Mouse (Mus musculus) stomach, embryonic 16.5 days (tissue): ENCODE measurements at regions not wholly inside any gene's neighbourhood (a gene's known extent, or its start where the extent isn't known, plus 50 kb on each side); places are given as distances from the start of the nearest gene placed in this dataset.

ENCODE experiments used
- ATAC-seq: fragments of 200-750 bp; cut with Nextera tagmentation; 2 replicates; pipeline ENCODE4 v1.8.0; 2017; ENCODE audit warnings: moderate number of reproducible peaks, moderate TSS enrichment; ENCODE audit not compliant: insufficient read depth, low FRiP score
- H3K27ac ChIP-seq: fragments of 300-500 bp; sonication (generic); 2 replicates; pipeline ENCODE4 v1.5.1; 2014; ENCODE audit warnings: low read length
- H3K27me3 ChIP-seq: fragments of 300-500 bp; sonication (generic); 2 replicates; pipeline ENCODE4 v1.6.1; 2014; ENCODE audit warnings: low read length, control low read depth, mixed read lengths; ENCODE audit not compliant: control insufficient read depth, insufficient read depth
- H3K36me3 ChIP-seq: fragments of 300-500 bp; sonication (generic); 2 replicates; pipeline ENCODE4 v1.6.1; 2014; ENCODE audit warnings: low read length; ENCODE audit not compliant: control insufficient read depth, insufficient read depth
- H3K4me1 ChIP-seq: fragments of 300-500 bp; sonication (generic); 2 replicates; pipeline ENCODE4 v1.6.1; 2014; ENCODE audit warnings: low read length, control low read depth, mixed read lengths; ENCODE audit not compliant: control insufficient read depth, insufficient read depth
- H3K4me2 ChIP-seq: fragments of 300-500 bp; sonication (generic); 2 replicates; pipeline ENCODE4 v1.6.1; 2014; ENCODE audit warnings: low read depth, low read length, mixed read lengths
- H3K4me3 ChIP-seq: fragments of 300-500 bp; sonication (generic); replicated peaks from 2 replicates; pipeline ENCODE4 v1.5.1; 2014; ENCODE audit warnings: mild to moderate bottlenecking, low read length
- H3K9ac ChIP-seq: fragments of 300-500 bp; sonication (generic); 2 replicates; pipeline ENCODE4 v1.6.1; 2014; ENCODE audit warnings: low read length
- H3K9me3 ChIP-seq: fragments of 300-500 bp; sonication (generic); replicated peaks from 2 replicates; pipeline ENCODE4 v1.6.1; 2016; ENCODE audit warnings: low read length, control low read depth; ENCODE audit not compliant: control insufficient read depth
- WGBS: fragments of 180-500 bp; shearing (Covaris S2); extraction: QIAGEN DNeasy Blood & Tissue Kit; methylation state at CpG from one replicate; pipeline ENCODE4 v1.1.7; 2014; 5-methylcytosine and 5-hydroxymethylcytosine counted together

GRCm38 (mm10) chr4:114712005-114712665, 109.4 kb upstream of the Gm12830 start:
- Histone ChIP-seq H3K27ac (no peak overlapping the region), H3K36me3 (no peaks in the 10 kb centered on the region), H3K9me3 (no peaks in the 10 kb centered on the region), H3K4me2 (no peak overlapping the region), H3K27me3 (no peaks in the 10 kb centered on the region), H3K4me3 (no peak overlapping the region), H3K9ac (no peak overlapping the region), H3K4me1 (0 out of 2 replicates have a peak, but pooled peaks cover 4% of the 10 kb centered on the region)
- 24% methylated on average over 7 of the region's 7 CpGs for WGBS
- no peak for ATAC-seq

GRCm38 (mm10) chr4:114712921-114713527, 108.5 kb upstream of the Gm12830 start:
- Histone ChIP-seq H3K9ac (no peak overlapping the region), H3K27ac (no peak overlapping the region), H3K4me1 (0 out of 2 replicates have a peak, but pooled peaks cover 4% of the 10 kb centered on the region), H3K4me2 (no peak overlapping the region), H3K36me3 (no peaks in the 10 kb centered on the region), H3K9me3 (peaks cover 4% of the 10 kb centered on the region; the same call in 1 of the 2 replicates), H3K27me3 (no peaks in the 10 kb centered on the region), H3K4me3 (no peak overlapping the region)
- WGBS = 49% methylated on average over 4 of the region's 4 CpGs
- ATAC-seq = no peak

DNA sequence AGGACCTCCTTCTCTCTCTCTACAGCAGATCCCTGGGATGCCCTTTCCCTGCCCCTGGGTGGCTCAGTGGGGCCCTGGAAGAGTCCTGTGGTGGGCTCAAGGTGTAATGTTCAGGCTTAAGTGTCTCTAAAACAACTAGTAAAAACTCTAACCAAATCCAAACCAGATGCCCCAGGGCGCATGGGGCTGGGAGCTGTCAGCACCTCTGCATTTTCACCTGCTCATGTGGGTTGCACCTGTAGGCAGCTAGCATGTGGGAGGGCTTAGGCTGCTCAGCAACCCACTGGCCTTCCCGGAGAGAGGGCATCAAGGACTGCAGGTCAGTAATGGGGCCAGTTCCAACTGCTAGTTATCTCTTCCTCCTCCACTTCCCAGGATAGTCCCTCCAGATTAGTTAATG, 104.8 kb upstream of the Gm12830 start:
- no peaks in the 10 kb centered on the region for H3K27me3 ChIP-seq
- WGBS = 79% methylated on average over 2 of the region's 2 CpGs
- H3K4me2 ChIP-seq = no peak overlapping the region
- peaks cover 5% of the 10 kb centered on the region; the same call in 1 of the 2 replicates for H3K9me3 ChIP-seq
- H3K27ac ChIP-seq = no peak overlapping the region
- no peaks in the 10 kb centered on the region for H3K36me3 ChIP-seq
- H3K9ac ChIP-seq = no peak overlapping the region
- no peak for ATAC-seq
- H3K4me1 ChIP-seq = 0 out of 2 replicates have a peak, but pooled peaks cover 4% of the 10 kb centered on the region
- H3K4me3 ChIP-seq = no peak overlapping the region

- no peak for ATAC-seq
- Histone ChIP-seq H3K36me3 (no peaks in the 10 kb centered on the region), H3K4me1 (no peaks in the 10 kb centered on the region), H3K9ac (no peak overlapping the region), H3K9me3 (peaks cover 5% of the 10 kb centered on the region; the same call in 1 of the 2 replicates), H3K27ac (no peak overlapping the region), H3K4me2 (no peak overlapping the region), H3K4me3 (no peak overlapping the region), H3K27me3 (no peaks in the 10 kb centered on the region)
- 58% methylated on average over 3 of the region's 3 CpGs for WGBS
Measured at GRCm38 (mm10) chr4:114720696-114721095, 100.8 kb upstream of the Gm12830 start.

GRCm38 (mm10) chr4:114721386-114721785, 100.1 kb upstream of the Gm12830 start:
- WGBS = 45% methylated on average over 2 of the region's 2 CpGs
- H3K27ac ChIP-seq = no peak overlapping the region

DNA sequence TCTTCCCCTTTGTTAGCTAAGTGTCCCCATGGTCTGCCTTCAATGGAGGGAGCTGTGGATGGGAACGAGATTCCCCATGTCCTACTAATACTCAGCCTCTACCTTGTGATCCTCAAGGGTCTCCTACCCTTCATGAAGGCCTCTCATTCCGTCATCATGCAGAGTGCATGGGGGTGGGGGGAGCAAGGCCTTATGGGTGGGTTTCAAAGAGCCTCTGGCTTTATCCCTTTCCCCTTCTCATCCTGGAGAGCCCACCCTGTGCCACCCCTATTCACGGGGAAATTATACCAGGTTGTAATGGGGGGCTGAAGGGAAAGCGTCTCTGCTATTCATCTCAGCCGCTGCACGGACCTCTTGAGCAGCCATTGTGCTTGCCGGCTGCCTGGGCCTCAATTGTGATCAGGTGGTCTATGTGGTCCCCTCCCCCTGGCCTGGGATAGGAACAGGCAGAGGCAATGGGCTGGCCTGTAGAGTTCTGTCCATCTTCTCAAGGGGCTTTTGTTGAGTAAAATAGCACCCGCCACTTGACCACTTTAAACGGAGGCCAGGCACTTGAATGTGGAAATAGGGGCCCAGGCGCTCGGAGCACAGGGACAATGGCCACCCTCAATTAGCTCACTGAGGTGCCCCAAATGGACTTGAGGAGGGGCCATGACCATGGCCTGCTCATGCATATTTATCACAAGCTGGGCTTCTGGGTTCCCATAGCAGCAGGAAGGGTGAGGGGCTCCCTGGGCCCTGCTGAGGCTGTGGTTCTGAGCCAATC, 93.1 kb upstream of the Gm12830 start:
- WGBS = 84% methylated on average over 11 of the region's 11 CpGs
- no peak overlapping the region for H3K9ac ChIP-seq
- no peak overlapping the region for H3K27ac ChIP-seq
- ATAC-seq = no peak
- H3K9me3 ChIP-seq = no peaks in the 10 kb centered on the region
- no peaks in the 10 kb centered on the region for H3K36me3 ChIP-seq
- H3K4me3 ChIP-seq = no peak overlapping the region
- H3K4me2 ChIP-seq = no peak overlapping the region
- no peaks in the 10 kb centered on the region for H3K27me3 ChIP-seq
- no peaks in the 10 kb centered on the region for H3K4me1 ChIP-seq

More at GRCm38 (mm10) chr4:114721386-114721785, 100.1 kb upstream of the Gm12830 start:
- Histone ChIP-seq H3K9me3 (peaks cover 5% of the 10 kb centered on the region; the same call in 1 of the 2 replicates), H3K9ac (no peak overlapping the region), H3K4me1 (no peaks in the 10 kb centered on the region), H3K4me2 (no peak overlapping the region), H3K4me3 (no peak overlapping the region), H3K27me3 (no peaks in the 10 kb centered on the region), H3K36me3 (no peaks in the 10 kb centered on the region)
- ATAC-seq = no peak

- no peak for ATAC-seq
- WGBS = 73% methylated on average over 10 of the region's 10 CpGs
- H3K27ac ChIP-seq = no peak overlapping the region
- no peaks in the 10 kb centered on the region for H3K9me3 ChIP-seq
- no peak overlapping the region for H3K4me3 ChIP-seq
- H3K9ac ChIP-seq = no peak overlapping the region
- H3K36me3 ChIP-seq = no peaks in the 10 kb centered on the region
- no peaks in the 10 kb centered on the region for H3K4me1 ChIP-seq
- H3K4me2 ChIP-seq = no peak overlapping the region
- H3K27me3 ChIP-seq = no peaks in the 10 kb centered on the region
Measured at GRCm38 (mm10) chr4:114733256-114734004, 88.1 kb upstream of the Gm12830 start.

GRCm38 (mm10) chr4:114738903-114739667, 82.4 kb upstream of the Gm12830 start:
- no peak for ATAC-seq
- Histone ChIP-seq H3K9ac (no peak overlapping the region), H3K4me3 (no peak overlapping the region), H3K4me1 (no peaks in the 10 kb centered on the region), H3K9me3 (no peaks in the 10 kb centered on the region), H3K27ac (no peak overlapping the region), H3K27me3 (no peaks in the 10 kb centered on the region), H3K4me2 (no peak overlapping the region), H3K36me3 (no peaks in the 10 kb centered on the region)
- WGBS = 31% methylated on average over 16 of the region's 16 CpGs
